Mouse (Mus musculus) liver, embryonic 14.5 days (tissue): ENCODE measurements around the gene Xndc1. TPM values are rescaled to one million over a fixed set of nuclear protein-coding genes. Genes with fewer than 3 reads are reported as not detected.

Experiments
- ATAC-seq: fragments of 200-750 bp; cut with Nextera tagmentation; 2 replicates; pipeline ENCODE4 v1.8.0; 2017; ENCODE audit warnings: moderate number of reproducible peaks, mild to moderate bottlenecking, moderate library complexity; ENCODE audit not compliant: insufficient read depth
- DNase-seq, 3 experiments: peaks; one replicate each; pipeline ENCODE4 v3.0.0-alpha.2; 2012 to 2013; ENCODE audit warnings: low read depth in 3 of 3, low spot score in 3 of 3
- H3K27ac ChIP-seq: fragments of 300-500 bp; sonication (generic); 2 replicates; pipeline ENCODE4 v1.5.1; 2014; ENCODE audit warnings: moderate library complexity, mild to moderate bottlenecking, control low read depth, inconsistent platforms
- H3K27me3 ChIP-seq: fragments of 300-500 bp; sonication (generic); 2 replicates; pipeline ENCODE4 v1.6.1; 2014; ENCODE audit warnings: mild to moderate bottlenecking, low read length, moderate library complexity; ENCODE audit not compliant: control insufficient read depth, insufficient read depth
- H3K36me3 ChIP-seq: fragments of 300-500 bp; sonication (generic); replicated peaks from 2 replicates; pipeline ENCODE4 v1.6.1; 2014; ENCODE audit warnings: low read depth; ENCODE audit not compliant: control insufficient read depth, insufficient read depth
- H3K4me1 ChIP-seq, 2 experiments: fragments of 200-500 bp in 1 of 2; fragments of 300-500 bp in 1 of 2; sonication (generic) in 1 of 2; replicated peaks; 2 replicates each; pipeline ENCODE4 v1.6.1; 2012 to 2014; ENCODE audit warnings: antibody characterized with exemption in 1 of 2, inconsistent platforms in 1 of 2, low read length in 1 of 2; ENCODE audit not compliant: control insufficient read depth in 2 of 2, insufficient read depth in 2 of 2
- H3K4me2 ChIP-seq: fragments of 300-500 bp; sonication (generic); 2 replicates; pipeline ENCODE4 v1.6.1; 2014; ENCODE audit warnings: low read depth, mild to moderate bottlenecking, control low read depth, moderate library complexity
- H3K4me3 ChIP-seq, 2 experiments: fragments of 200-500 bp in 1 of 2; fragments of 300-500 bp in 1 of 2; sonication (generic) in 1 of 2; 2 replicates each; pipeline ENCODE4 v1.5.1; 2012 to 2014; ENCODE audit warnings: low read depth in 2 of 2, low read length in 2 of 2, mild to moderate bottlenecking in 2 of 2, control low read depth in 1 of 2, inconsistent platforms in 1 of 2, moderate library complexity in 1 of 2; ENCODE audit not compliant: insufficient read depth in 1 of 2
- H3K9ac ChIP-seq: fragments of 300-500 bp; sonication (generic); replicated peaks from 2 replicates; pipeline ENCODE4 v1.6.1; 2014; ENCODE audit warnings: mild to moderate bottlenecking, control low read depth, moderate library complexity
- H3K9me3 ChIP-seq: fragments of 300-500 bp; sonication (generic); 2 replicates; pipeline ENCODE4 v1.6.1; 2016; ENCODE audit warnings: low read length, mixed read lengths; ENCODE audit not compliant: control insufficient read depth
- CTCF ChIP-seq: IDR thresholded peaks from 2 replicates; pipeline ENCODE4 v1.5.1; 2016; ENCODE audit warnings: antibody characterized with exemption, low read depth, control low read depth
- EP300 ChIP-seq: IDR thresholded peaks from 2 replicates; pipeline ENCODE4 v1.6.1; 2016; ENCODE audit warnings: antibody characterized with exemption, low read depth
- WGBS: fragments of 180-500 bp; shearing (Covaris S2); extraction: QIAGEN DNeasy Blood & Tissue Kit; methylation state at CpG from one replicate; pipeline ENCODE4 v1.1.7; 2014; ENCODE audit not compliant: insufficient replicate concordance; 5-methylcytosine and 5-hydroxymethylcytosine counted together
- polyA plus RNA-seq, 2 experiments: library from polyadenylated mRNA; depleted of rRNA in 1 of 2; stranded (reverse) in 1 of 2; unstranded in 1 of 2; fragments of >200 nt; fragmentation: Nextera tagmentation in 1 of 2; extraction: Ambion mirVana in 1 of 2; gene quantifications; 2 replicates each; pipeline versions ENCODE4 v1.2.1 to v1.2.3; 2012 to 2014

The Xndc1 gene
- polyA plus RNA-seq, 2 experiments, result 5.4 to 16.0 TPM

GRCm38 (mm10) chr7:102080311-102080710 is 15.0 kb downstream of the Xndc1 start:
- Histone ChIP-seq H3K27ac (no peak overlapping the region), H3K9ac (no peak overlapping the region), H3K4me1 (no peaks in the 10 kb centered on the region), H3K4me2 (no peak overlapping the region), H3K4me3 (no peak overlapping the region), H3K9me3 (no peaks in the 10 kb centered on the region), H3K27me3 (no peaks in the 10 kb centered on the region), H3K36me3 (peaks cover 46% of the 10 kb centered on the region)
- TF ChIP-seq EP300 (no peak), CTCF (no peak)
- DNase-seq (no peak), ATAC-seq (no peak)
- 77% methylated on average over 8 of the region's 8 CpGs for WGBS

GRCm38 (mm10) chr7:102081784-102082183 is 16.5 kb downstream of the Xndc1 start:
- H3K9ac ChIP-seq, result no peak overlapping the region
- H3K9me3 ChIP-seq, result no peaks in the 10 kb centered on the region
- H3K4me2 ChIP-seq, result no peak overlapping the region
- 83% methylated on average over 5 of the region's 5 CpGs for WGBS
- DNase-seq (no peak), ATAC-seq (no peak)
- H3K4me1 ChIP-seq, result no peaks in the 10 kb centered on the region
- peaks cover 41% of the 10 kb centered on the region for H3K36me3 ChIP-seq
- H3K4me3 ChIP-seq, result no peak overlapping the region
- no peak for TF ChIP-seq EP300
- TF ChIP-seq CTCF, result no peak
- no peak overlapping the region for H3K27ac ChIP-seq
- H3K27me3 ChIP-seq, result no peaks in the 10 kb centered on the region

GRCm38 (mm10) chr7:102082816-102083215 is 17.5 kb downstream of the Xndc1 start, which contains the start of gene Trpc2:
TSS of gene Trpc2 (plus strand) at chr7:102083116.
- Histone ChIP-seq H3K4me2 (no peak within 1 kb of the TSS), H3K27ac (no peak within 1 kb of the TSS), H3K9me3 (no peaks in the 10 kb centered on the region), H3K4me3 (no peak within 1 kb of the TSS), H3K4me1 (no peaks in the 10 kb centered on the region), H3K9ac (no peak within 1 kb of the TSS), H3K36me3 (peaks cover 31% of the 10 kb centered on the region), H3K27me3 (no peaks in the 10 kb centered on the region)
- TF ChIP-seq EP300, result no peak
- TF ChIP-seq CTCF, result no peak
- ATAC-seq, result no peak
- no peak for DNase-seq
- WGBS, result 73% methylated on average over 5 of the region's 5 CpGs

- Histone ChIP-seq H3K9me3 (no peaks in the 10 kb centered on the region), H3K9ac (no peak overlapping the region), H3K4me1 (no peaks in the 10 kb centered on the region), H3K36me3 (peaks cover 22% of the 10 kb centered on the region), H3K27ac (no peak overlapping the region), H3K4me2 (no peak overlapping the region), H3K27me3 (no peaks in the 10 kb centered on the region), H3K4me3 (no peak overlapping the region)
- WGBS, result 83% methylated on average over 26 of the region's 26 CpGs
- ATAC-seq, result no peak
- no peak for DNase-seq
- TF ChIP-seq EP300, result no peak
- TF ChIP-seq CTCF, result no peak
Observed at GRCm38 (mm10) chr7:102084041-102084696, 18.9 kb downstream of the Xndc1 start.

GRCm38 (mm10) chr7:102087336-102087735 is 22.0 kb downstream of the Xndc1 start:
- WGBS, result 64% methylated on average over 4 of the region's 4 CpGs
- Histone ChIP-seq H3K27ac (no peak overlapping the region), H3K4me3 (no peak overlapping the region), H3K4me1 (no peaks in the 10 kb centered on the region), H3K9ac (no peak overlapping the region), H3K36me3 (peaks cover 2% of the 10 kb centered on the region), H3K27me3 (no peaks in the 10 kb centered on the region), H3K9me3 (no peaks in the 10 kb centered on the region), H3K4me2 (no peak overlapping the region)
- DNase-seq (no peak), ATAC-seq (no peak)
- no peak for TF ChIP-seq CTCF
- TF ChIP-seq EP300, result no peak
